Mouse (Mus musculus) thymus, postnatal 10 days (tissue): ENCODE measurements around the gene Cpe.
A peak's percentile ranks its signal among the peaks of the same experiment; 100 is the strongest.

ENCODE experiments used
- DNase-seq, 2 experiments: peaks; one replicate each; pipeline ENCODE4 v3.0.0; 2021; ENCODE audit warnings: low spot score in 2 of 2

Cpe gene

GRCm38 (mm10) chr8:64692651-64693201 lies at the start of gene Cpe:
Gene Cpe, minus strand, starts transcription at chr8:64693054.
- DNase-seq: peak; percentile 5 to 41

GRCm38 (mm10) chr8:64740547-64741211 lies 47.8 kb upstream of the Cpe start:
- no peak for DNase-seq

GRCm38 (mm10) chr8:64738916-64739315 lies 46.1 kb upstream of the Cpe start:
- no peak for DNase-seq

DNA sequence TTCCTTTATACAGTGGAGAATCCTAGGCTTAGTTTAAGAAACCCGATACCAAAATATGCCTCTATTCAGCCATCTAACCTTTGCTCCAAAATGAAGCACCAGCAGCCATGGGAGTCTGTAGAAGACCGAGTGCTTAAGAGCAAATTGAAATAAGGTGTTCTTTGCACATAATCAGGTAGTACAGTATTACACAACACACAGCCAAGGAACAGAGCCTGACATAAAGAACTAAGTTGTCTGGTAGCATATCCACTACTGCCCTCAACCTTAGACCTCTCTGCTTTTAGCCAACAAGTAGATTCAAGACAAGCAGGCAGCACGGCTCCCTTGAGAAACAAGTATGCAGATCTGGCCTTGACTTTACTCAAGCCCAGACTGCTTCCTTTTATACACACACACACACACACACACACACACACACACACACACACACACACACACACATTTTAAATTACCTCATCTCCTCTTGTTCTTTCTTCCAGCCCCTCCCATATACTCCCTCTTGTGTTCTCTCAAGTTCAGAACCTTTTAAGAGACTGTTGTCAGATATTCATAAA lies 44.0 kb upstream of the Cpe start:
- DNase-seq: no peak

DNA sequence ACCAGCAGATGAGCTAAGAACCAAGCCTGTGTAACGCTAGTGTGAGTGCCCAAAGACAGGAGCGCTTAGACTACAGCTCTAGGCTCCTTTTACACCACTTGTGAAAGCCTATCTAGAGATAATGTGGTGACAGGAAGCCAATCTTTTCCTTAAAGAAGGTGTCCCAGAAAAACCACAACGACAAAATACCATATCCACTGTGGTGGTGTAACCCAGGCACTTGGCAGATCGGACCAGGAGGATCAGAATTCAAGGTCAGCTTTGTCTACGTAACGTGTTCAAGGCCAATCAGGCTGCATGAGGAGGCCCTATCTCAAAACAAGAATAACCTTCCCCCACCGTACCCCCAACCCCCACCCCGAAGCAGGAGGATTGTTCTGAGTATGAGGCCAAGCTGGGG lies 42.3 kb upstream of the Cpe start:
- DNase-seq: no peak

- DNase-seq: peak; percentile 91 to 97
Measured at GRCm38 (mm10) chr8:64733271-64733943, 40.6 kb upstream of the Cpe start, which contains the start of gene Msmo1. Gene Msmo1, minus strand, starts transcription at chr8:64733792.

DNA sequence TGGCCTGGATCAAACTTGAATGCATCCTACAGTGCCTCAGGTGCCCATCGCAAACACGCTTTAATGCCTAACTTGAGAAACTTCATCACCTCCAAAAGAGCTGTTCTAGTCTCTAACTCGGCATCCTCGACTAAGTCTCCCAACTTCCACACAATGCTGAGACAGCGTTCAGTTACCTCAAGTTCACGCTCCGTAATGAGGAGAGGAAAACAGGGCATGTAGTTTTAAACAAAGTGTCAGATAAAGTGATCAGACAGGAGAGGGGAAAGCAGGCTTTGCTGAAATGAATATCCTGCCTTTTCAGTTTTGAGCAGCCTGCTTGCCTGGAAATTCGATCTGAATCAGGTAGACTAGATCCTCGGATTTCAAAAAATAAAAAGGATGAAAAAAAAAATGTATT lies 39.7 kb upstream of the Cpe start:
- no peak for DNase-seq

GRCm38 (mm10) chr8:64728156-64728555 lies 35.3 kb upstream of the Cpe start:
- no peak for DNase-seq

DNA sequence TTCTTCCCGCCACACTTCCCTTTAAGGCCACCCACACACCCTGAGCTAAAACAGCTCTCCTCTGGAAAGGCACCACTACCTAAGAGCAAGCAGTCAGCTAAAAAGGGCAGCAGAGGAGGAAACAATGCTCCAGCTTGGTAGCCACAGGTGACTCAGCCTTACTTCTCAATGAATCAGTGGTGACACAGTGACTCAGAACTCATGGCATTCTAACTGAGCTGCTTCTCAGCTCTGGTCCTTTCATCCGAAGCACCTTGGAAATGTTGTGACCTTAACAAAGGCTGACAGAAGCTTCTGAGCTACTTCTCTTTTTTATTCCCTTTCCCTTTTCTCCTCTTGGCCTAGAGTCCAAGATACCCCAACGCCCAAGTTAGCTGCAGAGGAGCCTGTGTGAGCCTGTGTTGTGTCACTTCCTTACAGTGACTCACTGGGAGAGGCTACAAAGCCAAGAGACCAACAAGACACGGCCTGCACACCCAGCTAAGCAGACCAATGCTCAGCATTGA lies 33.4 kb upstream of the Cpe start:
- DNase-seq: no peak

GRCm38 (mm10) chr8:64723206-64723605 lies 30.4 kb upstream of the Cpe start:
- DNase-seq: no peak

DNA sequence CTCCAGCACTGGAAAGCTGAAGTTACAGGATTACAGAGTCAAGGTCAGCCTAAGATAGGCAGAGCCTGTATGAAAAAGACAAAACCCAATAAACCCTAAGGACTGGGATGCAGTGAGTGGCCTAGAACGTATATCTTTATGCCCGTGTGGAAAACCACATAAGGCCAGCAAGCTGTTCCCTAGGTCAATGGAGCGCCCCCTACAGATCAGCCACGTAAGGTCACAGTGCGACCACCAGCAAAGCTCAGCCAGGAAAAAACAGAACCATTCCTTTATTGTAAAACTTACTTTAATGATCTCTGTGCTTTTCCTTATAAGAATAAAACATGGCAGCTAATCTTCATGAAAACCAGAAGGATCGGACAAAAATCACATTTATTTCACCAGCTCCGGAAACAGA lies 25.0 kb upstream of the Cpe start:
- DNase-seq: no peak

DNA sequence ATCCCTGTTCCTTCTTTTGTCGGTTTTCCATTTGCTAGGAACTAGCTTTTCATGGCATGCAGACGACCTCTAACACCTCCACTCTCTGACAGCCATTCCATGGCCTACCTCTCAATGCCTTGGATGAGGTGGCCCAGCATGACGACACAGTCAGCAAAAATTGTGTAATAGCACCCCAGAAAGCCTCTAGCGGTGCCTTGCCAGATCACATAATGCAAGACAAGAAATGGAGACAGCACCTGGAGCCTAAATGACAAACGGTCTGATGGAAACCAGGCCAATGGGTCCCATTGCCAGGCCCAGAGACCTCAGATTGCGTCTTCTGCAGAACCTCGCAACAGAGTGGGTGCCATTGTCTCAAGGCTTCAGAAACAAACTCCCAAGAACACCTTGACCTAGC lies 19.6 kb upstream of the Cpe start:
- no peak for DNase-seq

GRCm38 (mm10) chr8:64711544-64711943 lies 18.7 kb upstream of the Cpe start:
- DNase-seq: no peak

DNA sequence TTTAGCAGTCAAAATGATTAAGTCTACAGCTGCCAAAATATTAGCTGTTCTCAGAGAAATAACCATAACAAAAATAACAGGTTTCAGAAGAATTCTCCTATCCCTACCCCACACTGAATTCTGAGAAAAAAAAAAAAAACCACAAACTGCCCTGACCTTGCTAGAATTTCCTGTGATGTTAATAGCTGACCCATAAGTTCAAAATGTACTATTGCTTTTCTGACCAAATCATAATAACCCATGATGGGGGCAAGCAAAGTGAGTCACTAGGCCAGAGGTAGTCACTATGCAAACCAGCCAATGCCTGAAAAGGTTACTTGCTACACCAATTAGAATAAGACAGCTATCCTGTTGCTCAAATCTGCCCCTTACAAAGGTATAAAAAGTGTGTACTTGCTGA lies 14.6 kb upstream of the Cpe start:
- no peak for DNase-seq

DNA sequence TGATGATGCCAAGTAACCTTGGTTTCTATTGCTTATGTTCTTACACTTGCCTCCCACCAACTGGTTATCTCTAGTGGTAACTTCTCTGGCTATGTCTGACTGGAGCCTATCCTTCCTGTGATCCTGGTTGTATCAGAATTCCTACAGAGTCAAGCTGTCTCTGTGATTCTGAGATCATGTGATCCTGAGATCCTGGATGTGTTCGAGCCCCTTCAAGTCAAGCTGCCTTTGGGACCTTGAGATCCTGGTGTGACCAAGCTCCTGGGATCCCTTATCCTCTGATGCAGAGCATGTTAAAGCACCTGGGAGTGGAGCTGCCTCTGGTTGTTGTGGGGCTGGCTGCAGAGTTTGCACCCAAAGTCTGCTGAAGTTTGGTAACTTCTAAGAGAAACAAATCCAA lies 10.3 kb upstream of the Cpe start:
- no peak for DNase-seq

- DNase-seq: no peak
Measured at GRCm38 (mm10) chr8:64691591-64692401, 1.1 kb downstream of the Cpe start.

- DNase-seq: no peak
Measured at GRCm38 (mm10) chr8:64690845-64691244, 2.0 kb downstream of the Cpe start.

DNA sequence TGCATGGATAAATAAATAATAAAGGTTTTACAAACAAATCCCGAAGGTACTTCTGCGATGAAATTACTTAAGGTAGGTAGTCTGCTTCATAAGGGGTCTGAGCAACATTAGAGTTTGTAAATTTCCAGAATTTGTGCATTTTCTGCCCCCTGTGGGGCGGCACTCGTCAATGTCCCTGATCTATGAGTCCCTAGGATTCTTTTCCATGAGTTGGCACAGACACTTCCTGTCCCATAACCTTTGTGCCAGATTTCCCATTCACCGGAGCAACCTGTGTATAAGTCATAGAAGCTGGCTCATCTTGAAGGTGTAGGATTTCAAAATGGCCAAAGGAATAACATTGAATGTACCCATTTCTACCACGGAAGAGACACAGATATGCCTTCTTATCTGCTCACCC lies 2.5 kb downstream of the Cpe start:
- DNase-seq: no peak

DNA sequence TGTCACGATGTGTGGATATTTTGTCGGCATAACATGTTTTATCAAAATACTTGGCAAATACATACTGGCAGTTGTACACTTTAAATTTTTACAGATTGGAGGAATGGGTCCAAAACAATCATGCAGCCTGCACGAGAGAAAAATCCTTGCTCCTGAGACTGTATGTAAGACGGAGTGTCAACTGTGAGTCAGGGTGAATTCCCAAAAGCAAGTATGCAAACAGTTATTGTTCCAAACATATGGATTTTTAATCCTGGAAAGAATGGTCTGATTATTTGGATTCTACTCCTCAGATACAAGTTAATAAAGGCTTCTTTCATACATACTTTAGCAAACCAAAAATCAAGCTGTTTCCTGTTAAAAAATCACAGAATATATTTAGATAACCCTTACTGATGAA lies 4.1 kb downstream of the Cpe start:
- no peak for DNase-seq

DNA sequence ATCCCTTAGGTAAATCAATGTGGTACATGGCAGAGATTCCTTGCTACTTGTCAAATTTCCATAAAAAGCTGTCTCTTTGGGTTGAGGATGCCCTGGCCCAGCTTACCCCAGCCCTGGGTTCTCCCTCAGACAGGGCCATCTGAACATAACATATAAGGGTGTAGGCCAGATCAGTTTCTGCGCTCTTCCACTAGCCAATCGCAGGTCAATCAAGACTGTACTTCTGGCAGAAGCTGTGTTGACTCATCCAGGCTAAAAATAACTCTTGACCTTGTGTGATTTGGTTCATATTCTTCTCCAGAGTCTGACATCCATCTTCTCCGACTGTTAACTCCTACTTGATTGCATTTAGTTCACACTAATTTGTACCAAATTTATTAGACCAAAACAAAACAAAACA lies 4.7 kb downstream of the Cpe start:
- no peak for DNase-seq

DNA sequence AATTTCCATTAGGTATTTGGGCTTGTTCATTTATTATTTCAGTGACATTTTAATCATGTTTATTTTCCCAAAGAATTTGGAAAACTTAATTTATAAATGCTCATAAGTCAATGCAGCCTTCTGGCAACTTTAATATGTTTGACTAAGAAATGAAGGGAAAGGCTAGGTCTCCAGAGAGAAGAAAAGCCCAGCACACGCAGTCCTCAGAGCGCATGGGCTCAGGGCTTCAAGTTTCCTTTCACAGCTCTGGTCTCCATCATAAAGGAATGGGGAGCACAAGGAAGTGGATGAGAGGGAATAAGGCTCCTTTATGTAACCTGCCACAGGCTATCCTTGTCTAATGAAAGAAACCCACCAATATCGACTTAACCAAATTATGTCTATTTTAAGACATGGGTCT lies 10.4 kb downstream of the Cpe start:
- no peak for DNase-seq

DNA sequence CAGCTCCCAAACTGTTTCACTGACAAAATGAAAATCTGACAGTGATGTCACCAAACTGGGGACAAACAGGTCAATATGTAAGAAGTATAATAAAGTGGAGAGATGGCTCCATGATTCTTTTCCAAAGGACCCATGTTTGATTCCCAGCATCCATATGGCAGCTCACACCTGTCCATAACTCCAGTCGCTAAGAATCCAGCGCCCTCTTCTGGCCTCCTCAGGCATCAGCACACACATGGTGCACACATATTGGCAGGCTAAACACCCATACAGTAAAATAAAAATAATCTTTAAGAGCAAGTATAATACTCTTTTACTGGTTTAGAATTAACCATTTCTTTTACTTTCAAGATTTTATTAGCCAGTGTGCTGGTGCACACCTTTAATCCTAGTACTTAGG lies 16.5 kb downstream of the Cpe start:
- DNase-seq: no peak
